Mouse (Mus musculus) CD4-positive, CD25-positive, alpha-beta regulatory T cell (primary cell): ENCODE measurements around the gene Apc2. TPM values are rescaled to one million over a fixed set of nuclear protein-coding genes. Genes with fewer than 3 reads are reported as not detected.

Experiments
- polyA plus RNA-seq: library from polyadenylated mRNA; unstranded; fragments of 100-300 nt; shearing (Covaris generic); gene quantifications from one replicate; pipeline ENCODE4 v1.2.1, GENCODE M21; 2017

The Apc2 gene
- polyA plus RNA-seq: 0.24 TPM

GRCm38 (mm10) chr10:80295618-80296425 lies at the start of gene Apc2:
TSS of gene Apc2 (plus strand) at chr10:80295977.

GRCm38 (mm10) chr10:80248971-80249640 lies 46.7 kb upstream of the Apc2 start, which contains the start of gene Ndufs7:
TSS of gene Ndufs7 (plus strand) at chr10:80249121.

GRCm38 (mm10) chr10:80260642-80261584 lies 34.9 kb upstream of the Apc2 start, which contains the start of the genes Gamt and Dazap1:
TSS of gene Gamt (minus strand) at chr10:80261012.
TSS of gene Dazap1 (plus strand) at chr10:80261486.

GRCm38 (mm10) chr10:80292251-80293146 lies 3.3 kb upstream of the Apc2 start, which contains the start of gene Rps15:
TSS of gene Rps15 (plus strand) at chr10:80292453.

GRCm38 (mm10) chr10:80320340-80320760 lies 24.6 kb downstream of the Apc2 start, which contains the start of gene 2310011J03Rik:
TSS of gene 2310011J03Rik (minus strand) at chr10:80320537.

GRCm38 (mm10) chr10:80329273-80330081 lies 33.7 kb downstream of the Apc2 start, which contains the start of the genes Pcsk4 and Reep6:
TSS of gene Pcsk4 (minus strand) at chr10:80329498.
TSS of gene Reep6 (plus strand) at chr10:80329953.

GRCm38 (mm10) chr10:80348244-80348781 lies 52.5 kb downstream of the Apc2 start, which contains the start of gene Adamtsl5:
TSS of gene Adamtsl5 (minus strand) at chr10:80348412.

GRCm38 (mm10) chr10:80356001-80356682 lies 60.4 kb downstream of the Apc2 start, which contains the start of gene Plk5:
TSS of gene Plk5 (plus strand) at chr10:80356459.

Other genes starting within 250 kb of the Apc2 start
- 441 TPM for gene Gpx4, start 248.8 kb upstream of the Apc2 start, polyA plus RNA-seq
- 59.4 TPM for gene Sbno2, start 190.4 kb upstream of the Apc2 start, polyA plus RNA-seq
- 47.2 TPM for gene Stk11, start 180.2 kb upstream of the Apc2 start, polyA plus RNA-seq
- gene Atp5d, start 157.3 kb upstream of the Apc2 start, polyA plus RNA-seq: 400 TPM
- 3.4 TPM for gene Cbarp, start 155.1 kb upstream of the Apc2 start, polyA plus RNA-seq
- gene Midn, start 147.7 kb upstream of the Apc2 start, polyA plus RNA-seq: 5.6 TPM
- gene Cirbp, start 130.0 kb upstream of the Apc2 start, polyA plus RNA-seq: 228 TPM
- 21.5 TPM for gene 1600002K03Rik, start 123.0 kb upstream of the Apc2 start, polyA plus RNA-seq
- gene Efna2, start 116.5 kb upstream of the Apc2 start, polyA plus RNA-seq: 0.17 TPM
- gene Mum1, start 69.5 kb upstream of the Apc2 start, polyA plus RNA-seq: 119 TPM
- gene Ndufs7, start 46.9 kb upstream of the Apc2 start, polyA plus RNA-seq: 273 TPM
- gene Gamt, start 35.0 kb upstream of the Apc2 start, polyA plus RNA-seq: 0.67 TPM
- 94.1 TPM for gene Dazap1, start 34.5 kb upstream of the Apc2 start, polyA plus RNA-seq
- 790 TPM for gene Rps15, start 3.5 kb upstream of the Apc2 start, polyA plus RNA-seq
- 82.5 TPM for gene 2310011J03Rik, start 24.6 kb downstream of the Apc2 start, polyA plus RNA-seq
- 28.8 TPM for gene Pcsk4, start 33.5 kb downstream of the Apc2 start, polyA plus RNA-seq
- 0.41 TPM for gene Reep6, start 34.0 kb downstream of the Apc2 start, polyA plus RNA-seq
- not detected for gene Adamtsl5, start 52.4 kb downstream of the Apc2 start, polyA plus RNA-seq
- not detected for gene Plk5, start 60.5 kb downstream of the Apc2 start, polyA plus RNA-seq
- gene Mex3d, start 91.7 kb downstream of the Apc2 start, polyA plus RNA-seq: 8.7 TPM
- gene Mbd3, start 103.6 kb downstream of the Apc2 start, polyA plus RNA-seq: 184 TPM
- gene Uqcr11, start 110.9 kb downstream of the Apc2 start, polyA plus RNA-seq: 234 TPM
- 132 TPM for gene Tcf3, start 137.7 kb downstream of the Apc2 start, polyA plus RNA-seq
- not detected for gene Onecut3, start 198.9 kb downstream of the Apc2 start, polyA plus RNA-seq
- gene Atp8b3, start 243.1 kb downstream of the Apc2 start, polyA plus RNA-seq: 0.04 TPM